Mouse (Mus musculus) stomach, embryonic 15.5 days (tissue): ENCODE data around the gene Hspa1a. TPM values are rescaled to one million over a fixed set of nuclear protein-coding genes. Genes with fewer than 3 reads are reported as not detected.
"Not testable (repeated sequence)": the region's sequence is repeated elsewhere in the genome, so short reads cannot be mapped to it uniquely, and the experiment has no call there.

Experiments
- ATAC-seq: fragments of 200-750 bp; cut with Nextera tagmentation; 2 replicates; pipeline ENCODE4 v1.8.0; 2017; ENCODE audit warnings: low read depth, moderate number of reproducible peaks, moderate TSS enrichment; ENCODE audit not compliant: insufficient read depth, low FRiP score
- H3K27ac ChIP-seq: fragments of 300-500 bp; sonication (generic); 2 replicates; pipeline ENCODE4 v1.5.1; 2015; ENCODE audit warnings: mild to moderate bottlenecking, inconsistent platforms
- H3K27me3 ChIP-seq: fragments of 300-500 bp; sonication (generic); replicated peaks from 2 replicates; pipeline ENCODE4 v1.6.1; 2015; ENCODE audit warnings: inconsistent platforms
- H3K36me3 ChIP-seq: fragments of 300-500 bp; sonication (generic); 2 replicates; pipeline ENCODE4 v1.6.1; 2015; ENCODE audit warnings: inconsistent platforms
- H3K4me1 ChIP-seq: fragments of 300-500 bp; sonication (generic); 2 replicates; pipeline ENCODE4 v1.6.1; 2015; ENCODE audit warnings: inconsistent platforms
- H3K4me2 ChIP-seq: fragments of 300-500 bp; sonication (generic); 2 replicates; pipeline ENCODE4 v1.6.1; 2015; ENCODE audit warnings: mild to moderate bottlenecking, inconsistent platforms
- H3K4me3 ChIP-seq: fragments of 300-500 bp; sonication (generic); replicated peaks from 2 replicates; pipeline ENCODE4 v1.5.1; 2015; ENCODE audit warnings: inconsistent platforms
- H3K9ac ChIP-seq: fragments of 300-500 bp; sonication (generic); 2 replicates; pipeline ENCODE4 v1.6.1; 2015; ENCODE audit warnings: inconsistent platforms
- H3K9me3 ChIP-seq: fragments of 300-500 bp; sonication (generic); 2 replicates; pipeline ENCODE4 v1.6.1; 2016; ENCODE audit warnings: inconsistent platforms
- WGBS: fragments of 180-500 bp; shearing (Covaris S2); methylation state at CpG from one replicate; pipeline ENCODE4 v1.1.7; 2015; 5-methylcytosine and 5-hydroxymethylcytosine counted together
- polyA plus RNA-seq: library from polyadenylated mRNA; unstranded; fragments of >200 nt; fragmentation: Nextera tagmentation; extraction: Ambion mirVana; gene quantifications from 2 replicates; pipeline ENCODE4 v1.2.1, GENCODE M21; 2015

The Hspa1a gene
- polyA plus RNA-seq, 1 experiment from 2014 or later, result 12.1 TPM

GRCm38 (mm10) chr17:34959881-34960515 is 12.0 kb downstream of the Hspa1a start:
- no peak for ATAC-seq
- peak overlapping the region; percentile 56 for H3K4me3 ChIP-seq
- no peaks in the 10 kb centered on the region for H3K36me3 ChIP-seq
- H3K27me3 ChIP-seq, result no peaks in the 10 kb centered on the region
- no peaks in the 10 kb centered on the region for H3K9me3 ChIP-seq
- peak overlapping the region; percentile 63 for H3K4me2 ChIP-seq
- H3K27ac ChIP-seq, result peak overlapping the region; percentile 99
- H3K4me1 ChIP-seq, result peaks cover 13% of the 10 kb centered on the region; the same call in 1 of the 2 replicates
- WGBS, result 14% methylated on average over 12 of the region's 12 CpGs
- H3K9ac ChIP-seq, result no peak overlapping the region; the same call in 1 of the 2 replicates

GRCm38 (mm10) chr17:34959130-34959778 is 12.7 kb downstream of the Hspa1a start, which contains the start of gene Hspa1b:
Gene Hspa1b, minus strand, starts transcription at chr17:34959238.
- Histone ChIP-seq H3K27ac (peak within 1 kb of the TSS; percentile 99), H3K9ac (peak within 1 kb of the TSS; percentile 56; the same call in 1 of the 2 replicates), H3K4me2 (peak within 1 kb of the TSS; percentile 63), H3K4me3 (peak within 1 kb of the TSS; percentile 56)
- H3K27me3 ChIP-seq, H3K9me3 ChIP-seq, H3K36me3 ChIP-seq, H3K4me1 ChIP-seq: not testable (repeated sequence)
- ATAC-seq, result peak; percentile 90
- WGBS, result under 1% methylated on average over 29 of the region's 32 CpGs

GRCm38 (mm10) chr17:34958734-34959129 is 13.2 kb downstream of the Hspa1a start:
- ATAC-seq, result peak; percentile 9; the same call in 1 of the 2 replicates
- not testable (repeated sequence) for H3K4me1 ChIP-seq, H3K27ac ChIP-seq, H3K9me3 ChIP-seq, H3K9ac ChIP-seq, H3K27me3 ChIP-seq, H3K36me3 ChIP-seq
- peak overlapping the region; percentile 56 for H3K4me3 ChIP-seq
- peak overlapping the region; percentile 63 for H3K4me2 ChIP-seq
- 1% methylated on average over 30 of the region's 47 CpGs for WGBS

GRCm38 (mm10) chr17:34957966-34958365 is 14.0 kb downstream of the Hspa1a start:
- WGBS, result 27% methylated on average over 25 of the region's 40 CpGs
- H3K36me3 ChIP-seq, ATAC-seq, H3K9me3 ChIP-seq, H3K4me3 ChIP-seq, H3K4me1 ChIP-seq, H3K9ac ChIP-seq, H3K27ac ChIP-seq, H3K27me3 ChIP-seq, H3K4me2 ChIP-seq: not testable (repeated sequence)

GRCm38 (mm10) chr17:34957291-34957690 is 14.7 kb downstream of the Hspa1a start:
- not testable (repeated sequence) for H3K9me3 ChIP-seq, H3K4me1 ChIP-seq, H3K36me3 ChIP-seq, ATAC-seq, H3K4me3 ChIP-seq, H3K27ac ChIP-seq, H3K9ac ChIP-seq, H3K27me3 ChIP-seq
- WGBS, result 15% methylated on average over 35 of the region's 40 CpGs
- 0 out of 2 replicates have a peak overlapping the region, but pooled peaks have one; percentile 21 for H3K4me2 ChIP-seq

GRCm38 (mm10) chr17:34956340-34956739 is 15.6 kb downstream of the Hspa1a start:
- Histone ChIP-seq H3K27me3 (no peaks in the 10 kb centered on the region), H3K27ac (no peak overlapping the region), H3K36me3 (no peaks in the 10 kb centered on the region), H3K9me3 (no peaks in the 10 kb centered on the region), H3K4me1 (peaks cover 7% of the 10 kb centered on the region; the same call in 1 of the 2 replicates), H3K4me3 (no peak overlapping the region), H3K9ac (no peak overlapping the region), H3K4me2 (no peak overlapping the region)
- 46% methylated on average over 1 of the region's 1 CpGs for WGBS
- no peak for ATAC-seq

- Histone ChIP-seq H3K4me2 (no peak overlapping the region), H3K9me3 (no peaks in the 10 kb centered on the region), H3K36me3 (0 out of 2 replicates have a peak, but pooled peaks cover under 1% of the 10 kb centered on the region), H3K27me3 (no peaks in the 10 kb centered on the region), H3K4me1 (peaks cover 8% of the 10 kb centered on the region), H3K9ac (no peak overlapping the region), H3K27ac (no peak overlapping the region), H3K4me3 (no peak overlapping the region)
- 73% methylated on average over 3 of the region's 3 CpGs for WGBS
- ATAC-seq, result no peak
These were observed 16.1 kb downstream of the Hspa1a start for GRCm38 (mm10) chr17:34955884-34956283.

- H3K4me2 ChIP-seq, result no peak overlapping the region
- H3K27ac ChIP-seq, result no peak overlapping the region
- no peak for ATAC-seq
- WGBS, result 86% methylated on average over 4 of the region's 4 CpGs
- H3K9ac ChIP-seq, result no peak overlapping the region
- no peak overlapping the region for H3K4me3 ChIP-seq
- H3K4me1 ChIP-seq, result peaks cover 10% of the 10 kb centered on the region
- peaks cover 10% of the 10 kb centered on the region; the same call in 1 of the 2 replicates for H3K36me3 ChIP-seq
- no peaks in the 10 kb centered on the region for H3K9me3 ChIP-seq
- no peaks in the 10 kb centered on the region for H3K27me3 ChIP-seq
These were observed 17.1 kb downstream of the Hspa1a start for GRCm38 (mm10) chr17:34954831-34955230.

- Histone ChIP-seq H3K36me3 (peaks cover 16% of the 10 kb centered on the region; the same call in 1 of the 2 replicates), H3K4me3 (no peak overlapping the region), H3K9me3 (no peaks in the 10 kb centered on the region), H3K9ac (no peak overlapping the region), H3K27ac (no peak overlapping the region), H3K27me3 (no peaks in the 10 kb centered on the region), H3K4me2 (no peak overlapping the region), H3K4me1 (peaks cover 9% of the 10 kb centered on the region; the same call in 1 of the 2 replicates)
- no peak for ATAC-seq
- WGBS, result 89% methylated on average over 4 of the region's 4 CpGs
These were observed 18.1 kb downstream of the Hspa1a start for GRCm38 (mm10) chr17:34953904-34954303.

GRCm38 (mm10) chr17:34953258-34953657 is 18.7 kb downstream of the Hspa1a start:
- H3K27ac ChIP-seq, result 0 out of 2 replicates have a peak overlapping the region, but pooled peaks have one; percentile 92
- H3K9ac ChIP-seq, result no peak overlapping the region
- WGBS, result 93% methylated on average over 3 of the region's 3 CpGs
- 0 out of 2 replicates have a peak overlapping the region, but pooled peaks have one; percentile 81 for H3K4me2 ChIP-seq
- H3K36me3 ChIP-seq, result peaks cover 16% of the 10 kb centered on the region; the same call in 1 of the 2 replicates
- no peaks in the 10 kb centered on the region for H3K27me3 ChIP-seq
- H3K9me3 ChIP-seq, result no peaks in the 10 kb centered on the region
- H3K4me3 ChIP-seq, result no peak overlapping the region
- H3K4me1 ChIP-seq, result peaks cover 9% of the 10 kb centered on the region; the same call in 1 of the 2 replicates
- no peak for ATAC-seq

- Histone ChIP-seq H3K4me2 (peak overlapping the region; percentile 81), H3K4me1 (peaks cover 9% of the 10 kb centered on the region; the same call in 1 of the 2 replicates), H3K4me3 (peak overlapping the region; percentile 94), H3K27me3 (no peaks in the 10 kb centered on the region), H3K27ac (peak overlapping the region; percentile 92), H3K9me3 (no peaks in the 10 kb centered on the region), H3K36me3 (peaks cover 16% of the 10 kb centered on the region; the same call in 1 of the 2 replicates), H3K9ac (peak overlapping the region; percentile 99)
- peak; percentile 70; the same call in 1 of the 2 replicates for ATAC-seq
- WGBS, result under 1% methylated on average over 23 of the region's 23 CpGs
These were observed 19.4 kb downstream of the Hspa1a start for GRCm38 (mm10) chr17:34952378-34953040.
